Mouse (Mus musculus): ENCODE data around the gene Rmnd5a. TPM values are rescaled to one million over a fixed set of nuclear protein-coding genes. Genes with fewer than 3 reads are reported as not detected.

Gene Rmnd5a
- total RNA-seq, 2 experiments from 2014 or later = 31.3 to 42.5 TPM

Other genes starting within 250 kb of the Rmnd5a start
- not detected in 2 replicates for gene Fabp1, start 240.8 kb downstream of the Rmnd5a start, total RNA-seq (2014; fragmentation: Nextera tagmentation)
- gene Fabp1, start 240.8 kb downstream of the Rmnd5a start, total RNA-seq (2017) = not detected in 2 replicates
- gene Krcc1, start 169.0 kb downstream of the Rmnd5a start, total RNA-seq (2014; fragmentation: Nextera tagmentation) = 35.7 and 49.9 TPM in 2 replicates
- 75.0 and 113 TPM in 2 replicates for gene Krcc1, start 169.0 kb downstream of the Rmnd5a start, total RNA-seq (2017)
- gene Smyd1, start 118.4 kb downstream of the Rmnd5a start, total RNA-seq (2014; fragmentation: Nextera tagmentation) = not detected in 2 replicates
- gene Smyd1, start 118.4 kb downstream of the Rmnd5a start, total RNA-seq (2017) = not detected in 2 replicates
- gene Cd8b1, start 117.8 kb downstream of the Rmnd5a start, total RNA-seq (2014; fragmentation: Nextera tagmentation) = 0.49 TPM in 1 of 2 replicates, not detected in the other
- not detected in 2 replicates for gene Cd8b1, start 117.8 kb downstream of the Rmnd5a start, total RNA-seq (2017)
- not detected in 2 replicates for gene Cd8a, start 67.2 kb downstream of the Rmnd5a start, total RNA-seq (2014; fragmentation: Nextera tagmentation)
- not detected in 2 replicates for gene Cd8a, start 67.2 kb downstream of the Rmnd5a start, total RNA-seq (2017)
- gene Rnf103, start 53.3 kb upstream of the Rmnd5a start, total RNA-seq (2014; fragmentation: Nextera tagmentation) = 5.7 and 12.9 TPM in 2 replicates
- gene Rnf103, start 53.3 kb upstream of the Rmnd5a start, total RNA-seq (2017) = 6.8 and 13.4 TPM in 2 replicates
- 46.1 and 47.3 TPM in 2 replicates for gene Chmp3, start 103.2 kb upstream of the Rmnd5a start, total RNA-seq (2014; fragmentation: Nextera tagmentation)
- gene Chmp3, start 103.2 kb upstream of the Rmnd5a start, total RNA-seq (2017) = 99.9 and 113 TPM in 2 replicates
- gene Kdm3a, start 192.4 kb upstream of the Rmnd5a start, total RNA-seq (2014; fragmentation: Nextera tagmentation) = 43.2 and 44.9 TPM in 2 replicates
- gene Kdm3a, start 192.4 kb upstream of the Rmnd5a start, total RNA-seq (2017) = 24.1 and 30.4 TPM in 2 replicates